Mouse (Mus musculus): Measurements from ENCODE around the gene Ripply2.

Gene Ripply2

GRCm38 (mm10) chr9:87025764-87026163 lies 10.4 kb downstream of the Ripply2 start:
- no peak for DNase-seq (ENCODE audit: low read depth)

- DNase-seq (ENCODE audit: low read depth), result peak; percentile 83
These were observed 12.2 kb downstream of the Ripply2 start for GRCm38 (mm10) chr9:87027423-87028084.

GRCm38 (mm10) chr9:87032196-87032595 lies 16.9 kb downstream of the Ripply2 start:
- DNase-seq (ENCODE audit: low read depth), result peak; percentile 66

- DNase-seq (ENCODE audit: low read depth), result peak; percentile 47
These were observed 19.7 kb downstream of the Ripply2 start for GRCm38 (mm10) chr9:87034831-87035580.

GRCm38 (mm10) chr9:87049425-87049824 lies 34.1 kb downstream of the Ripply2 start:
- peak; percentile 33 for DNase-seq (ENCODE audit: low read depth)

GRCm38 (mm10) chr9:87055547-87056235 lies 40.4 kb downstream of the Ripply2 start:
- DNase-seq (ENCODE audit: low read depth), result no peak

GRCm38 (mm10) chr9:87062337-87062736 lies 47.0 kb downstream of the Ripply2 start:
- DNase-seq (ENCODE audit: low read depth), result no peak

- no peak for DNase-seq (ENCODE audit: low read depth)
These were observed 52.8 kb downstream of the Ripply2 start for GRCm38 (mm10) chr9:87068160-87068559.
